8 mouse cellular contexts compared by ENCODE assay signal in the genomic region with DNA sequence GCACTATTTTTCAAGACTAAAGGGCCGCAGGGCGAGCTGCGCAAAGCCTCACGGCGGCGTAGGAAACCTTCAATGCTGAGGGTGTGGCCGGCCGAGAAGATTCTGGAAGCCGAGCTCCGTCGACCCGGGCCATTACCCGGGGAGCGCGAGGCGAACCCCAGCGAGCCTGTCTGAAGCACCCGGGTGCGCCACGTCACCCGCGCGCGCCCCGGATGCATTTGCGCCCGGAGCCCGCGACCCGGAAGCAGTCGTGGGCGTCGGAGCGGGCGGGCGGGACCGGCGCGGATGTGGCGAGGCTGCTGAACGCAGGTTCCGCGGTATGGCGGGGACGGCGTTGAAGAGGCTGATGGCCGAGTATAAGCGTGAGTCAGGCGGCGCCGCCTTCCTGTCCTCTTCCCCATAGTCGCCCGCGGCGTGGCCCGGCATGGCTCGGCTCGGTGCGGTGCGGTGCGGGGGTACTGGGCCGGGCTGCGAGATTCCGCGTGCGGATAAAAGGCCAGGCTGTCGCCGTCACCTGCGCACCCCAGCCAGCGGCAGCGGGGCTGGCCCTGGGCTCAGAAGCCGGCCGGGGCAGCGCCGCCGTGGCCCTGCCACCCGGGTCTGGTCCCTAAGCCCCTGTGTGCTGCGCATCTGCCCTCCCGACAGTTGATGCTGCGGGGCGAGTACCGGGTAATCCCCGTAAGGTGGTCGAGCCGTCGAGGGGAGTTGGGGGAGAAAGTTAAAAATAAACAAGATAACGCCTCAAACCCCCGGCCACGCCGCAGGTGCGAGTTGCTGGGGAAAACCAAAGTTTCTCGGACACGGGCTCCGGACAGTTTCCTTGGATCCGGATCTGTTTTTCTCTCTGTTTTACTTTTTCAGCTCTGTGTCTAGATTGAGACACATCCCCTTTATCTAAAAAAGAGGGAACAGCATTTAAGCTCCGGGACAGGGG. TPM values are rescaled to one million over a fixed set of nuclear protein-coding genes. Genes with fewer than 3 reads are reported as not detected.
DNase-seq lines count a peak whose midpoint lies in the region; ATAC-seq lines count a peak whose summit lies in the region.

A gene (plus strand): TSS at position 221 of the 934 bp plus-strand sequence.

- ATAC-seq in intestine, embryonic 14.5 days (replicated peaks; ENCODE audit: low FRiP score, low TSS enrichment, low read depth) = peak; percentile 94

- intact Hi-C loops in left cerebral cortex, postnatal 25 days (cut with DNase I) = loop anchor here (5.0 kb wide), 2 partner anchors 40 to 105 kb away; a partner anchor contains a TSS

- DNase-seq in adrenal gland, adult 2 months = peak; percentile 96
- DNase-seq in embryo, embryonic 10.5 days (ENCODE audit: low spot score) = peak; percentile 92
- DNase-seq in gastrocnemius, postnatal 25 days = peak; percentile 93
- DNase-seq in intestine, embryonic 14.5 days (ENCODE audit: low spot score) = peak; percentile 95
- peak; percentile 92 to 94 for DNase-seq in left cerebral cortex, postnatal 25 days (ENCODE audit: low spot score in 2 of 2)
- peak; percentile 91 for DNase-seq in mesoderm, embryonic 11.5 days (ENCODE audit: low read depth, low spot score)
- DNase-seq in right cerebral cortex, postnatal 25 days = peak; percentile 94
- peak; percentile 91 to 92 for DNase-seq in urinary bladder, postnatal 36 days (ENCODE audit: low spot score in 2 of 2)

- under 1% methylated on average over 81 of the region's 96 CpGs for WGBS in intestine, embryonic 14.5 days

- H3K4me1 ChIP-seq in intestine, embryonic 14.5 days (replicated peaks; ENCODE audit: control insufficient read depth, insufficient read depth, low read length) = peaks cover 20% of the 10 kb centered on the region; the same call in 1 of the 2 replicates

- H3K36me3 ChIP-seq in intestine, embryonic 14.5 days (ENCODE audit: control insufficient read depth, insufficient read depth, low read length) = peaks cover 30% of the 10 kb centered on the region

- peak within 1 kb of the TSS; percentile 87 for H3K27ac ChIP-seq in intestine, embryonic 14.5 days (ENCODE audit: low read depth)

- H3K4me2 ChIP-seq in intestine, embryonic 14.5 days (ENCODE audit: low read length) = peak within 1 kb of the TSS; percentile 90

- H3K9me3 ChIP-seq in intestine, embryonic 14.5 days (ENCODE audit: control insufficient read depth, low read length) = no peaks in the 10 kb centered on the region

- H3K27me3 ChIP-seq in intestine, embryonic 14.5 days (replicated peaks; ENCODE audit: control insufficient read depth, insufficient read depth, low read length) = no peaks in the 10 kb centered on the region

- H3K9ac ChIP-seq in intestine, embryonic 14.5 days (ENCODE audit: low read length) = peak within 1 kb of the TSS; percentile 99

- H3K4me3 ChIP-seq in intestine, embryonic 14.5 days (ENCODE audit: low read depth, low read length) = peak within 1 kb of the TSS; percentile 96

RNA-seq across cellular contexts. Expression of the gene that starts here (rescaled TPM):
- 10 to 100 TPM; 50.0 to 55.0 TPM for total RNA-seq in adrenal gland, adult 2 months (2021)
- polyA plus RNA-seq in adrenal gland, adult 2 months (2012; rRNA removed) = 27.9 and 37.4 TPM in 2 replicates
- total RNA-seq in gastrocnemius, postnatal 25 days (2021) = 10 to 100 TPM; 81.7 to 84.9 TPM
- polyA plus RNA-seq in intestine, embryonic 14.5 days (2014; fragmentation: Nextera tagmentation; extraction: Ambion mirVana) = 46.7 and 48.5 TPM in 2 replicates
- 10 to 100 TPM; 43.7 to 51.3 TPM for total RNA-seq in left cerebral cortex, postnatal 25 days (2021)

Comparison
In these comparisons a context has a peak if more than half of its experiments do, and no peak if none do; other contexts are left out.
1. Peak in every context shown above with its lines: DNase-seq, ATAC-seq, H3K4me3 ChIP-seq and H3K27ac ChIP-seq.